Mouse (Mus musculus) heart, adult 18-20 months (tissue): Measurements from ENCODE around the gene Ubap1l. TPM values are rescaled to one million over a fixed set of nuclear protein-coding genes. Genes with fewer than 3 reads are reported as not detected.

ENCODE experiments used
- DNase-seq, 2 experiments: peaks; one replicate each; pipeline ENCODE4 v3.0.0; 2021 to 2022; ENCODE audit warnings: mixed read lengths in 1 of 2
- total RNA-seq, 2 experiments: library from RNA; stranded (reverse); gene quantifications; 2 replicates each; pipeline ENCODE4 v1.2.3; 2021

The Ubap1l gene
- total RNA-seq, 2 experiments from 2014 or later = not detected

DNA sequence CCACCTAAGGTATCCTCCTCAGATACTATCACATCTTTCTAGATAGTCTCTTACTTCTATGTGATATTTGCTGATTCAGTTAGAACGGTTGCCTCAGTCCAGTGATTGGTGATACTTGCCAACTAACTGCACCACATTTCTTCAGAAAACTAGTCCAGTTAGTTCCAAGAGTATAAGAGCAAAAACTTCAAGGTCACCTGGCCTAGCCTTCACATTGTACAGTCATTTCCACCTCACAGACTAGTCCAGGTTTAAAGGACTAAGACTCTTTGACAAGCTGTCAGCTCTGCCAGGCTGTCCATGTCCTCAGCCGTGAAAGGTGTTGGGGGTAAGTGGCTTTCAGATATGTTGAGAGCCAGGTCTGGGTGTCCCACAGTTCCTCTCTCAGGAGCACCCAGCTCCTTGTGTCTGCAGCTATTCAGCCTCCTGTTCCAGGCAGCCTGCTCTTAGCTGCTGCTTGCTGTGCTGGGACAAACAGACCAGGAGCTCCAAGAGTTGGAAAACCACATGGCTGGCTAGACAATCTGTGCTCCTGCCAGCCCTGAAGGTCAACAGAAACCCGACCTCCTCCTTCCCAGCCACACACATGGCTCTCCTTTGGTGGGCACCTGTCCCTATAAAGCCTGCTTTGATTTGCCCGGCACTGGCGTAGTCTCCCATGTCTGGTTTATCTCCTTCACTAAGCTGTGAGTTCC is 13.8 kb downstream of the Ubap1l start:
- DNase-seq = peak in 1 of 2 experiments; percentile 58

DNA sequence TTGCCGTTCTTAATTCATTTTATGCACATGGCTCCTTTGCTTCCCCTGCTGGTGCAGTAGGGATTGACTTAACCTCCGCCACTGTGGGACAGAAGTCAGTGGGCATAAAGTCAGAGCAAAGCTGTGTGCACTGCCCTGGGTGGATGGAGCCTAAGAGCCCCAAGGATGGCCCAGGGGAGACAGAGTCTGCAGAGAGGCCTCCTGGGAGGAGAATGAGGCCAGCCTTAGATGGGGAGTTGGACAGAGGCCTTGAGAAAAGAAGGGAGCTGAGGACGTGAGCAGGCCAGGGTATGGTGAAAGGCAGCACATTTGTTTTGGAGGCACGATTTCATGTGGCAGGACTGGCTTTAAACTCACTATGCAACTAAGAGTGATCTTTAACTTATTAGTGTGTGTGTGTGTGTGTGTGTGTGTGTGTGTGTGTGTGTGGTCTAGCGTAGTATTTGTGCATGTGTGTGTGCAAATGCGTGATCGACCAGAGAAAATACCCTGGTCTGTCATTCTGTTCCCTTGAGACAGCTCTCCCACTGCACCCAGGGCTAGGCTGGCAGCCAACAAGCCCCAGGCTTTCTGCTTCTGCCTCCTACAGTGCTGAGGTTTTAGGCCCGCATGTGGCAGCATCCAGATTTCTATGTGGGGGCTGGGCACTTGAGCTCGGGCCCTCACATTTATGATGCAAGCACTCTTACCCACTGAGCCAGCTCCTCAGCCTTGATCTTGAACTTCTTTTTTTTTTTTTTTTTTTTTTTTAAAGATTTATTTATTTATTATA is 14.5 kb downstream of the Ubap1l start:
- peak in 1 of 2 experiments; percentile 33 for DNase-seq

DNA sequence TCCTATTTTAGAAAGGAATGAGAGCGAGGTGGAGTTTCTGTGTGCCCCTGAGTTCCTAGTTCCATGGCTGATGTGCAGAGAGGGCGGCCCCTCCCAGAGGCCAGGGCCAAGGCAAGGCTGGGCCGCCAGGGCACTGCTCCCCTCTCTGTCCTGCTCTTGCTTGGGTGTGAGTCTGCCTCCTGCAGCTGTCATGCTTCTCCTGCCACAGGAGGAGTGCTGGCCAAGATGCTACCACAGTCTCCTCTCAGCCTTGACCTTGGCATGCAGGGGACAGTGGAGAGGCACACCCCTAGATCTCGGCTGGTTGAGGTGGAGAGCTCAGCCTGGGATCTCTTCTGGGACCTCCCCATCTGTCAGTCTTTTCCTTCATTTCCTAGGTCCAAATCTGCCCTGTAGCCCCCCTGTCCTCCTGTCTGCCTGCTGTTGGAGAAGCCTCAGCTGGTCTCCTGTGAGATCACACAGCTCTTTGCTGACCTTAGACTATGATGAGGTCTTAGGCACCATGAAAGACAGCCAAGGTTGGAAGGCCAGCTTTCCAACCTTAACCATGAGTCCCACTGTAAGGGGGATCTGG is 20.3 kb downstream of the Ubap1l start:
- DNase-seq = no peak

DNA sequence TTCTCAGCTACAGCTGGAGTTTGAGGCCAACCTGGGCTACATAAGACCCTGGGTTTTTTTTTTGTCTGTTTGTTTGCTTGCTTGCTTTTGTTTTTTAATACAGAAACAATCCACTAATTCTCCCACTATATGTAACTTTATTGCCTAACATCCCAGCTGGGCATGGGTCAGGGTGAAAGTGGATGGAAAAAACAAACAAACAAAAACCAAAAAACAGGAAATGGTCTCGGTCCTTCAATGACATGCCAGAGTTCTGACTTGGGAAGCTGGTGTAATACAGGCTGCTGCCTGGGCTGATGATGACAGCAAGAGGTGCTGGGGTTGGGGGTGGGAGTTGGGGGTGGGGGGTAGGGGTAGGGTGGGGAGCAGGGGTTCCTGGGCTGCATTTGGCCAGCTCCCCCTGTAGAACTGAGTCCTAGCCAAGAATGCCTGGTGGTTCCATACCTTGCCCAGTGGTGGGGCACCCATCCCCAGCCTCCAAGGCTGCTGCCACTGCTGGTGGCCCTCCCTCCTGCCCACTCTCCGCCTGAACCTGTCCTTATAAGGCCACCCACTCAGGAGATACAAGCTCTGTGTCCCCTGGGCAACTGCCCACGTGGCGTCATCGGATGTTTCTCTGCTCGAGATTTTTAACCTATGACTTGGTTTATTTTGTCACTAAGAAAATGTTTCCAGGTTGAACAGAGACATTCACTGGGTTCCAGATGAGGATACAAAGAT is 21.4 kb downstream of the Ubap1l start:
- DNase-seq = no peak

DNA sequence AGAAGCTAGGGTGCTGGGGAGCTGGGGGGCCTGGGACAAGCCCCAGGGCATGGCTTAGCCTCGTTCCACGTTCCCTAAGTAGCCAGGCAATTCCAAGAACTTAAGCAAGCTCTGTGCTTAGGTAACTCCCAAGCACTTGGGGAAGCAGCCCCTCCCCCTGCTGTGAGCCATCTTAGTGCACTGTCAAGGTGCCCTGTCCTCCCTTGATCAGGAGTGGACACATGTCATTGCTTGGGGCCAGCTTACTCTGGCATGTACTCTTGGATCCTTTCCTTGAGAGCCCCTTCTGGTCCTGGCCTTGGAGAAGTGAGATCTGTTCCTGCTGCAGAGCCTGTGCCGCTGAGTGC is 21.9 kb downstream of the Ubap1l start:
- no peak for DNase-seq

DNA sequence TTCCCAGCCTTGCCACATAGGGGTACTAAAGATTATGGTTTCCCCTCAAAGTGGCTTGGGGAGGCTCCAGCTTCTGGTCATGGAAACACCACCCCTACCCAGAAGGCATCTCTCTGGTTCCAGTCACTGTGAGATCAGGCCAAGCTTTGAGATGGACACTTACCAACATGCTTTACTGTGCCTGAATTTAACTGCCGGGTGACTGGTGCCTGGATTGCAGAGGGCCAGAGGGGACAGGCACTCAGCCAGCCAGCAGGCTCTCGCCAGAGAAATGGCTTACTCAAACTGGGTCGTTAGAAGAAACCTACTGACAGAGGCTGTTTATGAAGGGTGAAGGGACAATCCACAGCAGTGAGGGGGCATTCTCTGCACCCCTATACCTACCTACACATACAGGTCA is 23.4 kb downstream of the Ubap1l start:
- DNase-seq = peak; percentile 56 to 59

DNA sequence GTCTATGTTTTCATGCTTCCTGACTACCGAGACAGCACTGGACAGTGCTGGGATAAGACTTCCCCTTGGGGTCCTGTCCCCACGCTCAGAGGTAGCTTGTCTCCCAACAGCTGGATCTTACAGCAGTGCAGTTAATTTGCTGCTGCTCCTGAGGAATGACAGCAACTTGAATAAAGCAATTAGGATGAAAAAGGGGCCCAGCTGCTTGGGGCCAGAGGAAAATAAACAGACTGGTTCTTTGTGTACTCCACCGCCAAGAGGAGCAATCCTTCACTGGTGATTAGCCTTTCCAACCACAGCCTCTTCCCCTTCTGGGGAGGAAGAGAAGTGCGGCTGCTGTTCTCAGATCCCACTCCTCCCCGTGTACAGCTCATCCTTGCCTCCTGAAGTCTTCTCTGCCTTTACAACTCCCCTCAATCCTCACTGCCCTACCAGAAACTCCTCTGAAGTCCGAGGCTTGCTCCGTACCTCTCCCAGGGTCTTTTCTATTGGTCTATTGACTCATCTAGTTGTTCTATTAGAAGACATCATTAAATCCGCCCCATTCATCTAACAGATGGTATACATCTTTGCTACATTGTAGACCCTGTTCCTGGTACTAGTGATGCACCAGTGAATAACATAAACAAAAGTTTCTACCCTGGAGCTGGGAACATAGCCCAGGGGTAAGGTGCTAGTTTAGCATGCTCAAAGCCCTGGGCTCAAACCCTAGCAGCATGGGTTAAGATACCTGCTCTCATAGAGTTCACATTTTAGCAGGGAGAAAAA is 25.7 kb downstream of the Ubap1l start:
- DNase-seq = no peak

DNA sequence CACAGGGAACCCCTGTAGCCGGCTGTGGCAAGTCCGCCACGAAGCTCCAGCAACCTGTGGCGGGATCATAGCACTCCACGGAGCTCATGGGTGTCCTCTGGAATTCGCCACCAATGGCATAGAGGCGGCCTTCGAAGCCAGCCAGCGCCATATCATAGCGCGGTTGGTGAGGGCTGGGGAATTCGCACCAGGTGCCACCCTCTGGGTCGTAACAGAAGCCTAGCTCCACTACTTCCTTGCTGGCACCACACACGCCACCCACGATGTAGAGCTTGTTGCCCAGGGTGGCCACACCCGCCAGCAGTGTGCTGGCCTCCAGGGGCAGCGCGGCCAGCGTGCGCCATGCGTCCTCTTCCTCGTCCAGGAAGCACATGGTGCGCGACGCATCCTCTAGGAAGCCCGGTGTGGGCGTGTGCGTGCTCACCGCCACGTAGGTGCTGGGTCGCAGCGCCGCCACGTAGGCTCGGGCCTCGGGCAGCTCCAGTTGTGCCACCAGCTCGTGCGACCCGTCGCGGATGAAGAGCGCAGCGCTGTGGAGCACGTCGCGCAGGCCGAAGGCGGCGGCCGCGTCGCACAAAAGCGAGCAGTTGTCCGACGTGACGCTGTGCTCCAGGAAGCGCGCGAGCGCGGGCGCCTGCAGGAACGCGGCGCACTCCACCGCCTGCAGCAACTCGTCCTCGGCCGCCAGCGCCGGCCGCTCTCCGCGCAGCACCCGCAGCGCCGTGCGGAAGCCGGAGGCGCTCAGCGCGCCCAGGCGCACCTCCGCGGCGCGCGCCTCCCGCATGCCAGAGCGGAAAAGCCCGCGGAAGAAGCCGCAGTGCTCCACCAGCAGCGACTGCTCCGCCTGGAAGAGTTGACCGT is 30.1 kb downstream of the Ubap1l start:
- DNase-seq = no peak

- DNase-seq = peak; percentile 56 to 57
These were observed 30.7 kb downstream of the Ubap1l start, which contains the start of gene Kbtbd13 for GRCm38 (mm10) chr9:65391613-65391964. TSS of gene Kbtbd13 (minus strand) at chr9:65391652.

GRCm38 (mm10) chr9:65392638-65393364 is 32.0 kb downstream of the Ubap1l start:
- DNase-seq = peak; percentile 68 to 88

GRCm38 (mm10) chr9:65393606-65394005 is 32.8 kb downstream of the Ubap1l start:
- DNase-seq = peak; percentile 47 to 61

DNA sequence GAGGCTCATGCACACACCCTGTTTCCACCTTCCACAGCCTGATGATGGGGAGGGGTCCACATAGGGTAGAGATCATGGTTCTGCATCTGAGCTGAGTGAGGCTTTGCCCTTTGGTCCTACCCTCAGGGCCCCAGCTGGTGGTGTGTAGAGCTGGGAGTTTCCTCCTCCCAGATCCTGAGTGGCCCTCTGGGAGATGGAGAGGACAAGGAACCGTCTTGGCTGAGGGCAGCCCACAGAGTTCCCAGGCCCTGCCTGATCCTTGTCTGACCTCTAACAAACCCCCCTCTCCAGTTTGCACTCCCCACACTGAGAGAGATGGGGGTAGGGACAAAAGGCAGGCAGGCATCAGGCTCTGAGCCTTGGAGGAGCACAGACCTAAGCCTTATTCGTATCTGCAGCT is 33.5 kb downstream of the Ubap1l start:
- peak in 1 of 2 experiments; percentile 61 for DNase-seq

GRCm38 (mm10) chr9:65398279-65398678 is 37.4 kb downstream of the Ubap1l start, which contains the start of gene Rasl12:
TSS of gene Rasl12 (plus strand) at chr9:65398506.
- peak; percentile 83 for DNase-seq

GRCm38 (mm10) chr9:65399934-65400333 is 39.1 kb downstream of the Ubap1l start:
- no peak for DNase-seq

DNA sequence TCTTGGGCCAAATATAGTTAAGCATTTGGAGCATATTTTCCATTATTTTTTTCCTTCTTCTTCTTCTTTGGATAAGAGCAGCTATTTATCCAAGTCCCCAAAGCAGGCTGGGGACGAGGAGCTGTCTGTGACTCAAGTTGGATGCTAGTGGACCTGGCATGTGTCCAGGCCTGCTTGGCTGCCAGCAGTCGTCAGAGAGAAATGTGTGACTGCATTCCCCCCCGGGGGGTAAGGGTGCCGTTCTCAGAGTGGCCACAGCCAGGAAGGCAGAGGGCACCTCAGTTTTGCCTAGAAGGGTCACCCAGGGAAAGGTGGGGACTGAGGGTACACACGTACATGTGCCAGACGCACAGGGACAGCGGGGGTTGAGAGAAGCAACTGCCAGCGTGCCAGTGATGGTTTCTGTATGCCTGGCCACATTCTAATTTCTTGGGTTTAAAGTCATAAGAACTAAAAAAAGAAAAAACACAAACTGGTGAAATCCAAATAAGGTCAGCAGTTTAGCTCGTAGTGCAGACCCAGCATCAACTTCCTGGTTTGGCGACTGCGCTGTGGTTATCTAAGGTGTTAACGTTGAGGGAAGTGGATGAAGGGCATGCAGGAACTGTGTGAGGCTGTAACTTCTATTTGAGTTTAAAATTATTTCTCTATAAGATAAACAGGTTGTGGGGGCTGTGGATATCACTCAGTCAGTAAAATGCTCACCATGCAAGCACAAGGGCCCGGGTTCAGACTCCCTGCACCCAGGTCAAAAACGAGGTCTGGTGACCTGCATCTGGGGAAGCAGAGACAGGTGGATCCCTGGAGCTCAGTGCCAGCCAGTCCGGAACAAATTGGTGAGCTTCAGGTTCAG is 43.7 kb downstream of the Ubap1l start:
- peak; percentile 90 to 91 for DNase-seq

DNA sequence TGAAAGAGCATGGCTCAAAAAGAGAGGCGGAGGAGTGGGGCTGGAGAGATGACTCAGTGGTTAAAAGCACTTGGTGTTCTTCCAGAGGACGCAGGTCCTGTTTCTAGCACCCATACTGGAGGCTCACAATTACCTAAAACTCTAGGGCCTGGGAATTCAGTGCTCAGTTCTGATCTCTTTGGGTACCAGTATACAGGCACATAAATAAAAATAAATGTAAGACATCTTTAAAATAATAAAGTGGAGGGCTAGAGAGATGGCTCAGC is 44.3 kb downstream of the Ubap1l start:
- peak in 1 of 2 experiments; percentile 37 for DNase-seq

- no peak for DNase-seq
These were observed 46.5 kb downstream of the Ubap1l start for GRCm38 (mm10) chr9:65407327-65407726.

DNA sequence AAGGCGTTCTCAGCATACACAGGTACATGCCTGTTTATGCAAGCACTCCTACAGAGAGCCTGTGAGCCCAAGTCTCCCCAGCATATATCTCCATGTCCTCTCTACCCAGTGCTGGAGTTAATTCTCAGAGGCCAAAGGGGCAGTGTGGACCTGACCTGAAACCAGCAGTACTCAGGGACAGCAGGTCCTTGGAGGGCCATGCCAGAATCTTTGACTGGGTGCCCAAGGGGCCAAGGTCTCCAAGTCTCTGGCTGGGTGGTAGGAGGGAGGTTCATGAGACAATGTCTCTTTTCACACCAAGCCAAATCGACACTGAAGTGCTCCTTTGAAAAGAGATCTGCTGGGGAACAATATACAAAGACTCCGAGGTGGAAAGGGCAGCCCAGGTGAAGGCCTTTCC is 47.0 kb downstream of the Ubap1l start:
- no peak for DNase-seq

- peak; percentile 67 to 71 for DNase-seq
These were observed 48.0 kb downstream of the Ubap1l start for GRCm38 (mm10) chr9:65408871-65409295.
